Mouse (Mus musculus): ENCODE data around the gene Tmem41a.
"Not testable (repeated sequence)": the region's sequence is repeated elsewhere in the genome, so short reads cannot be mapped to it uniquely, and the experiment has no call there.

Gene Tmem41a

DNA sequence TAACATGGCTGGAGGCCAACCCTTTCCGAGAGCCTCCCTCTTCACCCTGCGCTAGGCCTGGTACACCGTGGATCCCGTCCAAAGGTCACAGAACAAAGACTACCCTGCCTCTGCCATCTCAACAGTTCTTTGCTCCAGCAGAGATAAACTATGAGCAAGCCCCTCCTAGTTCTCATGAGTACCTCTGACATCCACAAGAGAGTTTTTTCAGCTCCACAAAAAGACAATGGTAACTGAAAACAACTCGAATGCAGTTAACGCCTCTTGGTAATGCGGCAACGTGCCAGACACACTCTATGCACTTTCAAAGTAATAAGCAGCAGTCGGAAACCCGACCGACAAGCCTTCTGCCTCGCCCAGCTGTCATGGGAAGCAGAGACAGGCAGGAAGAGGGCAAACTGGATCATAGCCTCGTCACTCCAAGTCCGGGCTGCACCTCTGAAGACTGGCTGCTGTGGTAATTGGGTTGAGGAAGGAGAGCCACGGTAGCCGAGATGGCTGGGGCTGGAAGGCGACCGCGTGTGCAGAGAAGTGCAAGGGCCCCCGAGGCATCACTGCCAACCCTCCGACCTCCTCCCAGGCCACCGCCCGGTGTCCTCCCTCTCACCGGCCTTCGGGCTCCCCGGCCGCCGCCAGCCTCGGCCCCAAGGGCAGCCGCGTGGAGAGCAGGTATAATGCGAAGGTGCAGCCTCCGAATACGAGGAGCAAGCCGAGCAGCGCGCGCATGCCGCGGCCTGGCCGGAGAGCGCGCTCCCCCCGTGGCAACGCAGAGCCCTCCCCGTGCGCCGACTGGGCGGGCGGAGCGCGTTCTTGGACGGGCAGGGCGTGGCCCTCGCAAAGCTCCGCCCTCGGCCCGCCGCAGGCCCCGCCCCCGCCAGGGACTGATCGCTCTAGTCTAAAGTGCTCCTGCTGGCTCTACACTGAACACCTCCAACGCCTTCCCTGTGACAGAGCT, at the start of gene Tmem41a:
Gene Tmem41a (minus strand): TSS at position 792 of the 955 bp plus-strand sequence.
- peak; percentile 80 for DNase-seq

DNA sequence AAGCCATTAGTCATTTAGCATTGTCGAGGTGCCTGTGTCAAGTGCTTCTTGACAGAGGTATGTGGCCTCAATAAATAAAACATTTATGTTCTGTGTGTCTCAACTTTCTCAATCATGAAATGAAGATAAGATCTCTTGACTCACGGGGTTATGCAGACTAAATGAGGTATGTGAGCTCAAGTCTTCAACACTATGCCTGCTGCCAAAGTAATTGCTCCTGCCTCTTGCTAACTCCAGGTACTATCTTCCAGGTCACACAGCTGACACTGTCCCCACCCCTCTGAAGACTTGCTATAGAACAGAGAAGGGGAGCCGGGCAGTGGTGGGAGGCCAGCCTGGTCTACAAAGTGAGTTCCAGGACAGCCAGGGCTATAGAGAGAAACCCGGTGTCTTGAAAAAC, 49.0 kb upstream of the Tmem41a start:
- DNase-seq, result no peak

DNA sequence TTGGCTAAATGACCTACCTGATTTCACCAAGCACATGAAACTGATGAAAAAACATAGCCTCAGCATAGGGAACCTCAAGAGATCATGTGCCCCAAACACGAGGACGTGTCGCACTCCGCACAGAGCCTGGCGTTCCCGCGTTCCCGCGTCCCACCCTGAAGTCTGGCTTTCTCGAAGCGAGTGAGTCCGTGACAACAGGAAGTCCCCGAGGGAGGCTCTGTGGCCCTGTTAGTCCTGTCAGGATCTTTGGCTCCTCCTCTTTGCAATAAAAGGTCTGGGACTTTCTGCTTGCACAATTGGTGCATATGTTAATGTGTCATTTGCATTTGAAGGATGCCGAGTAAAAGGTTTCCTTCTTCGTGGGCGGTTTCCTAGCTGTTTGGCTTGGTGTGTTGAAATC, 48.0 kb upstream of the Tmem41a start, which contains the start of gene Liph:
Gene Liph (minus strand): TSS at position 360 of the 400 bp plus-strand sequence.
- DNase-seq, result peak in 1 of 2 experiments; percentile 4

DNA sequence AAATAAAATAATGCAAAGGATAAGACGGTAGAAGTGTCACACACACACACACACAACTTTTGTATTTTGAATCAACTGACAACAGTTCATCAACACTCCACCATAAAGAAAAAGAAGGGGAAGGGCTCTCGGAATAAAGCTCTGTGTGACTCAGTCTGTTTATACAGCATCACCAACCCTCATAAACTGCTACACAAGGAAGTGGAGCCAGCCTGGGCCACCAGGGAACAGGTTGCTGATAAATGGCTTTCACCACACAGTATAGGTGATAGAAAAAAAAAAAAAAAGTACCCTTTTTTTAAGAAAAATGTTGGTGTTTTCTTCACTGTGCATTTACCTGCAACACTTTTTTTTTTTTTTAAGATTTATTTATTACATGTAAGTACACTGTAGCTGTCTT, 44.4 kb upstream of the Tmem41a start:
- DNase-seq, result no peak

DNA sequence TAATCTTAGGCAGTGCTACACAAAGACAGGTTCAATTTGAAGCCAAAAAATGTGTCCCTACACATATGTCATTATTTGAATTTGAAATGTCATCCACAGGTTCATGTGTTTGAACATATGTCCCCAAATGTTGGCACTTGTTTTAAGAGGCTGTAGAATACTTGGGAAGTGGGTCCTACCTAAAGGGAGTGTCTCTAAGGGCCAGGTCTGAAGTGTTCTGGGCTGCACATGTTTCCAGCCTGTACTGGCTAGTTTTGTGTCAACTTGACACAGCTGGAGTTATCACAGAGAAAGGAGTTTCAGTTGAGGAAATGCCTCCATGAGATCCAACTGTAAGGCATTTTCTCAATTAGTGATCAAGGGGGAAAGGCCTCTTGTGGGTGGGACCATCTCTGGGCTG, 43.5 kb upstream of the Tmem41a start:
- DNase-seq, result not testable (repeated sequence)

DNA sequence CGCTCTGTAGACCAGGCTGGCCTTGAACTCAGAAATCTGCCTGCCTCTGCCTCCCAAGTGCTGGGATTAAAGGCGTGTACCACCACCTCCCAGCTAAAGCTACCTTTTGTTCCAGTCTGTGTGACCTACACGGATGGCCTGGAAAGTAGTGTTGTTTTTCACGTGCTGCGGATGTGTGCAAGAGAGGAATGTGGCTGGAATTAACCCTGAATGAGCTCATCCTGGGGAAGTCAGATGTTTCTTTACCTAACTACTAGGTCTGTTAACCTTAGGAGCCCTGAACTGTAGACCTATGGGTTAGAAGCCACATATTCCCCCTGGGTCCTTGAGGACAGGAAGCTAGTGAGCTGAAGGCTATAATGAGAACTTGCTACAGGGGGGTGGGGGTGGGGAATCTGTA, 40.6 kb upstream of the Tmem41a start:
- DNase-seq, result no peak

DNA sequence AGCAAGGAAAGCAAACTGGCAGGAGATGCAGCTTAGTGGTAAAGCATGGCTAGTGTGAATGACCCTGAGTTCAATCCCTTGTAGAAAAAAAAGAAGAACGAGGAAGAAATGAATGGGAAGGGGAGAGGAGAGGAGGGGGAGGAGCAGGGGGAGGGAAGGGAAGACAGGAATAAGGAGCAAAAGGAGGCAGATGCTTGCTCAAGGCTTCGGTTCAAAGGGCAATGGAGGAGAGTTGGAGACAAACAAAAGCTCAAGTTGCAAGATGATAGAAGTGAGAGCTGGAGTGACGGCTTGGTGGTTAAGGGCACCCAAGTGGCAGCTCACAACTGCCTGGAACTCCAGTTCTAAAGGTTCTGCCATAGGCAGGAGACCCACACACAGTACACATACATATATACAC, 38.8 kb upstream of the Tmem41a start:
- DNase-seq, result no peak

DNA sequence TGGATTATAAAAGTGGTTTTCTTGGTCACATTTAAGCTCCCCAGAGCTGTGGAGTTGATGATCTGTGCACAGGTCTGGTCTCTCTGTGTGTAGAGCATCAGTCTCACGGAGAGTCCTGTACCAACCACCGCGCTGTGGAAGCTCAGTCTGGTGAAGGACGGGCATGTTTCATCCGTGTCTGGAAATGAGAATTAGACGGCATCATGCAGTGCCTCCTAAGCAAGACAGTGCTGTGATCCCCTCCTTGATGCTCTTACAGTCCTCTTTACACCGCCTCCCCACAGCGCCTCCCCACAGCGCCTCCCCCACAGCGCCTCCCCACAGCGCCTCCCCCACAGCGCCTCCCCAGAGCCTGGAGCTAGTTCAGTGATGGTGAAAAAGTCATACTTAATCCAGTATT, 36.7 kb upstream of the Tmem41a start:
- no peak for DNase-seq

DNA sequence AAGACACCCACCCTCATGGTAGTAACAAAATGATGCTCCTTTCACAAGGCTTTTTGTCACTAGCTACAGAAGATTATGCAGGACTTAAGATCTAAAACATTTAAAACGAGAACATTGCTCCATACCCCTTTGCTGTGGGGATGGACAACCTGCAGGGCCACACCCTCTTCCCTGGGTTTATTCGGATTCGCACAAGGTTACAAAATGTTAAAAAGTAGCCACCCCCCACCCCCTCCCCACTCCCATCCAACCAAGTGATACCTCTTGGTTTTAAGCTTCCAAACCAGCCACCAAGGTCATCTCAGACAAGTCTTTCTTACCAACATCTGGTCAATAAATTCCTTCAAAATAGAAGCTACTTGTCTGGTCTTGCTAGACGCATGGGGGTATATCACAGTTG, 36.2 kb upstream of the Tmem41a start:
- no peak for DNase-seq

DNA sequence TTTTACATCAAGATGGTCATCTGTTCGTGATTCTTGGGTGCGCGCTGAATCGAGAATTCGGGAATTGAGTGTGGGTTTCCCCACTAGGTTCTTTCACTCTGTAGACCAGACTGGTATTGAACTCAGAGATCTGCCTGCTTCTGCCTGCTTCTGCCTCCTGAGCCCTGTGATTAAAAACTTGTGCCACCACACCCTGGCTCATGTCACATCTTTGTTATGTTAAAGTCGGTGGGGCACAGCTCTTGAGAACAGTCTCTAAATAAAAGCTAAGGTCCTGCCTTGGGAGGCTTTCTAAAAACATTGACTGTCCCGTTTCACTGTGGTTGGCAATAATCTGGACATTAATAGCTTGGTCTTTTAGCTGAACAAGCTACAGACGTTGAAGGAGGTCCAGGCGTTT, 35.8 kb upstream of the Tmem41a start:
- DNase-seq, result no peak

DNA sequence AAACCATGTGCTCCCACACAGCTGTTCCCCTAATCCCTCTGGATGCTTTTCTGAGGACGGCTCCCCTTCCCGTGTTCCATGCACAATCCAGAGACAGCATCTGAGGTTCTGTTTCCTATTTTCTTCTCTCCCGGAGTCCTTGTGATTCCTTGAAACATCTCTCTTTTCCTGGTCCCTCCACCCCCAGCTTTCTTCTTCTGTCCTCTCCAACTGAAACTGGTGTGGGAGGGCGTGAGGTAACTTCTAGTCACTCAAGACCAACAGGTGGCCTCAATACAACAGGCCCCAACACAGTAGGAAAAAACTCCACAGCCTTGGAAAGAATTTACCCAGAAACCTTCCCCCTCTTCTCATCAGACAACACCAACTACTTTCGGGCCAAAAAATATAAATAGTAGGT, 30.0 kb upstream of the Tmem41a start:
- DNase-seq, result no peak

DNA sequence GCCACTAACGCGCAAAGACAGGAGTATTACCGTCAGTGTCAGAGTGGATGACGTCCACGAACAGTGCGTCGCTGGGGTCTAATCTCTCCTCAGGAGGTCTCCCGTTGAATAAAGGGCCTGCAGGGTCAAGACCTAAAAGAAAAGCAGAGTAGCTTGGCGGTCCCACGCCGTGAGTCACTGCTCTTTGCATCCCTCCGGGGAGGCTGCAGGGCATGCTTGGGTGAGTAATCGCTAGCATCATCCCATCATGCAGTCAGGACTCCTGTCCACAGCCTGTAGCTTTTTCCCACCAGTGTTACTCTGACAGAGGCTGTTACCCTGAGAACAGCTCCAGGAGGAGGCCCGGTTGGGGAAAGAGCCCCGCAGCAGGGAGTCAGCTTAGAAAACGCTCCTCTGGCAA, 28.9 kb upstream of the Tmem41a start:
- no peak for DNase-seq

DNA sequence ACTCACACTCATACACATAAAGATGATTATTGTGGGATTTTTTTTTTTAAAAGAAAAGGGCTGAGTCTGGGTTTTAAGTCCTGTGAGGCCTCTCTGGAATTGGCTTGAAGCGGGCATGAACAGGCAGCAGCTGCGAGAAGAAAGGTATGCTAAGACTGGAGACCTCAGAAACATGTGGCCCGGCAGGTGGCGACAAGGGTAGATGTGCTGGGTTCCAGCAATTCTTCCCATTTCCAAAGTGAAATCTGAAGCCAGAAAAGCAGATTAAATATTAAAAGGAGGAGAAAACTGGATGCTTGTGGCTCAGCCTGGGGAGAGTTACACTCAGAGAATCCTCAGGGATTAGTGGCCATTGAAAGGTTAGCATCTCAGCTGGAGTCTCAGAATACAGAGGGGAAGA, 24.1 kb upstream of the Tmem41a start:
- no peak for DNase-seq

DNA sequence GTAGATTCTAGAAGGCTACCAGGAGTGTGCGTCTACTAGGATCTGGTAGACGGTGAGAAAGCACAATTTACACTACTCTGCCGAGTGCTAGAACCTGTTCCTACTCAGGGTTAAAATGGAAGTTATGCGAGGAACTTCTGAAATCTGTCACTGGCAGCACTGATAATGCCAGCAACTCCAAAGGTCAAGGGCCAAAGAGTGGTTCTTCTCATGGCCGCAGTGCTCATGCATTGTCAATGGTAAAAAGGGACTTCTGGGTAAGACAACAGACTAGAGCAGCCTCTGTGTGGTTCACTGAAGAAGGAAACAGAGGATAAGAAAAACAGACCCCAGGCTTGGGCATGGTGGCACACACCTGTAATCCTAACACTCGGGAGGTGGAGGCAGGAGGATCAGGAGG, 23.2 kb upstream of the Tmem41a start:
- DNase-seq, result no peak

DNA sequence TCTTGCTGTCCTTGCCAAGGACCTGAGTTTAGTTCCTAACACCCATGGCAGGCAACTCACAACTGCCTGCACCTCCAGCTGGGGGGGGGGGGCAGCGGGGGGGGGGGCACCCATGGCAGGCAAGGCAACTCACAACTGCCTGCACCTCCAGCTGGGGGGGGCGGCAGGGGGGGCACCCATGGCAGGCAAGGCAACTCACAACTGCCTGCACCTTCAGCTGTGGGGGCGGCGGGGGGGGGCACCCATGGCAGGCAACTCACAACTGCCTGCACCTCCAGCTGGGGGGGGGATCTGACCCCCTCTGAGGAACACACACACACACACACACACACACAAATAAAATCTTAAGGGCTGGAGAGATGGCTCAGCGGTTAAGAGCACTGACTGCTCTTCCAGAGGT, 22.5 kb upstream of the Tmem41a start:
- DNase-seq, result no peak

DNA sequence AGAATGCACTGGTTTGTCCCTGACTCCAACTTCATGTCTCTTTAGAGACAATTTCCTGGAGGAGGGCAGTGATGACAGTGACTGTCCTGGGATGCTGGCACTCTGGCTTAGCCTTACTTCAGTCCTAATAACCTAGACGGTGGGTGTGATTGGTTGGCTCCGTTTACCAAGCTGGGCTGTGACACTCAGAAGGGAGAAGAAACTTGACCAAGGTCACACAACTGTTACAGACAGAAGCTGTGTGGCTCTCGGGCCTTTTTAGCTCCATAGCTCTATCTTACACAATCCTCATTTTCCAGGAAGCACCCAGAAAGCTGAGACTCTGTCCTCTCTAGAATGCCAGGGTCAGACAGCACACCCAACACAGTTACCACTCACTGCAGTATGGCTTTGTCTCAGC, 18.2 kb upstream of the Tmem41a start:
- DNase-seq, result no peak

DNA sequence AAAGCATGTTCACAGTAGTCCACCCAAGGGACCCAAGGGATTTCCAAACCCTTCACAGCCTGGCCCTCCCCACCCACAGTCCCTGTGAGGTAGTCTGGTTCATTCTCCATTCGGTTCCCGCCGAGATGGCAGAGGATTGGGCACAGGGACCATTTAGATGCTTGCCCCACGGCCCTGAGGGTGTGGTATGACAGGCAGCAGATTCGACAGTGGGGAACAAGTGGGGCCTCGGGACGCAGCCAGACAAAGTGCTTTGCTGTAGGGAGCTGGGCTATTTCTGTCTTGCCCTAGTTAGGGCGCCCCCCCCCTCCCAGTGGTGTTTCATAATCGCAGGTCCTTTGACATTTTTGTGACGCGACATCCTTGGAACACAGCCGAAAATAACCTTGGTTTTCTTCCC, 8.2 kb upstream of the Tmem41a start:
- no peak for DNase-seq

DNA sequence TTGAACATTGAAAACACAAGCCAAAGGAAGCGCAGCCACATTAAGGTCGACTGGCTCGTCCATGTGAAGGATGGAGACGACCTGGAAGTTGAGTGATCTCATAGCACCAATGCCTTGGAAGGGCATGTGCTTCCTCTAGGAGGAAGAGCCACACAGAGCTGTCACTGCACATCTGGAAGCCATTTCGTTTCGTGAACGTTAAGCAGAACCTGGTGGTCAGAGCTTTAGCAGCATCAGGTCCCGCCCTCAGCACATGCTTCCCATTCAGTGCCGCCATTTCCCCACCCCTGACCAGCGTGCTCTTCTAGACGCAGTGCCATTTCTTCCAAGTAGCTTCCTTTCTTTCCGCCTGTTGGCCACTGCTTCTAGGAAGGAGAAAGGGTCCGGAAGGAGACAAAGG, 18.9 kb downstream of the Tmem41a start:
- no peak for DNase-seq

DNA sequence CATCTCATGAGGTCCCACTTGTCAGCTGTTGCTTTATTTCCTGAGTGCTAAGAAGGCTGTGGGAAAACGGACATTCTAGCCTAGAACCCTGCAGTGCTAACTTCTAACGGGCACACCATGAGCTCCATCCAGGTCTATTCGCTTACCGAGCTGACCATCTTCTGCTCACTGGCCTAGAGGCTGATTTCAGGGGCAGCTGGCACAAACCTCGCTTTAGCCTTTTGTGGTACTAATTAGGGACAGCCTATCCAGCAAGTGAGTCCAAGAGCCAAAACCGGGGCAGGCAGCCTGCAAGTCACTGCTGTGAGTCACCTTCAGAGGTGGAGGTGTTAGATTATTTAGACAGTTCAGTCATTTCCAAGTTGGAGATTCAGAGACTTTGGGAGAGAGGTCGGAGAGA, 30.7 kb downstream of the Tmem41a start:
- DNase-seq, result no peak

DNA sequence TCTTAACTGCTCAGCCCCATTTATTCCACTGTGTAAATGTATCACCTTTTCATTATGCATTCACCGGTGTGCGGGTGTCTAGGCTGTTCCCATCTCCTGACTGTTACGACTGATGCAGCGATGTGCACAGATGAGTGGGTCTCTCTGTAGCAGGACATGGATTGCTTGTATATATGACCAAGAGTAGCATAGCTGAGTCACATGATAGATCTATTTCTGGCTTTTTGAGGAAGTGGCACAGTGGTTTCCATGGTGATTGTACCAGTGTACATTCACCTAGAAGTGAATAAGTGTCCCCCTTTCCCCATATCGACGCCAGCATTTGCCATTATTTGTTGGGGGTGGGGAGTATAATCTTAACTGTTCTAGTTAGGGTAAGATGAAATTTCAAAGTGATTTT, 34.0 kb downstream of the Tmem41a start:
- DNase-seq, result no peak

DNA sequence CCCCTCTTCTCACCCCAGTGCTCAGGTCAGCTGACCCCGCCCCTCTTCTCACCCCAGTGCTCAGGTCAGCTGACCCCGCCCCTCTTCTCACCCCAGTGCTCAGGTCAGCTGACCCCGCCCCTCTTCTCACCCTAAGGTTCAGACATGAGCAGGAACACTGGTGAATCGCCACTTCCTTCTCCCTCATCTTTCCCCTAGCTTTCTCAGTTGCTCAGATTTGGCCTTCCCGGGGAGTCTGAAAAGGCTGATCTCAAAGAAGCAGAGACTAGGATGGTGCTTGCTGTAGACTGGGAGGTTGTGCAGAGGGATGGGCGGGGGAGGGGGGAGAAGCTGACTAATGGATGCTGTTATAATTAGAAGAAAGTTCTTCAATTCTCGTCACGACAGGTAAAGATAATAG, 38.4 kb downstream of the Tmem41a start:
- not testable (repeated sequence) for DNase-seq

DNA sequence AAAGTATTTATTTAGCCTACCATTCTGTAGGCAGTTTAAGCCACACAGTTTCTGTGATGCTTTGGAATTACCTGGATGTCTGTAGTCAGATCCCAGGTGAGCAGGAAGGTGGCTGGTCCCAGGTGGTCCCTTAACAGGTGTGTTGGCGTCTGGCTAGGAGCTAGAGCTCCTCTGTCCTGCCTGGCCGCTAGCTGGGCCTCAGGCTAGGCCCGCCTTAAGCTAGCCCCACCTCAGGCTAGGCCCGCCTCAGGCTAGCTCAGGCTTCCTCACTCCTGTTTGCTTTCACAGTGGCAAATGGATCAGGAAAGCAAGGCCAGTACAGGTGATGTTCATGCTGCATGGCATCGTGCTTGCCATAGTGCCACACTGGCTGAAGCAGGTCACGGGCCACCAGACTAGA, 40.5 kb downstream of the Tmem41a start:
- DNase-seq, result no peak

DNA sequence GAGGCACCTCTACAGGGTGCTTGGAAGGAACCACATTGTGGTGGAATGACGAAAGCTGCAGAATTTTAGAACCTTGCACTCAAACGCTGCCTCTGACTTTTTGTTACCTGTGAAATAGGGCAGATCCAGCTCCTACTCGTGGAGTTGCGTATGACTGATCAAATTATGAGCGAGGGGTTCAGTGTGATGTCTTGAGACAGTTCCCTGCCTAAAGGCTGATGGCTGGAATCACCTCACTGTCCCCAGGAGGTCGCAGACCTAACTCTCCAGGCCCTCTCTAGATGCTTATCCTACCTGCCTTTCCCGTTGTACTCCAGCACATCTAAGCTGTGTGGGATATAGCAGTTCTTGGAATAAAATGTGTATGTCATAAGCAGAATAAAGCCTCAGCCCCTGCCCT, 41.4 kb downstream of the Tmem41a start:
- no peak for DNase-seq

DNA sequence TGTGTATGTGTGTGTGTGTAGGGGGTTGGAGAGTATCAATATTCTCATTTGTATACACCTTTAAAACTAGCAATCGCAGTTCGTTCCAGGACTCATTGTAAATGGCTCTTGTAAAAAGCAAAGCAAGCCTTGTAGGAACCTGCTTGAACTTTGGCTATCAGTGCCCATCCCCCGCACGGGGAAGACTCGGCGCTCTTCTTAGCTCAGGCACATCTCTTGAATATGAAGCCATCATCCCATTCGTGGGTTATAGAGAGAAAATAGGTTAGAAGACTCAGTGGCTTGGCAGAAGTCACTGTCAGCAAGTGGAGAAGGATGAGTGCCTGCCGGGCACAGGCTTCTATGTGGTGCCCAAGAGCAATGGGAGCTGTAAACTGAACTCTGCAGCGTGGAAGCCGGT, 42.7 kb downstream of the Tmem41a start:
- no peak for DNase-seq

DNA sequence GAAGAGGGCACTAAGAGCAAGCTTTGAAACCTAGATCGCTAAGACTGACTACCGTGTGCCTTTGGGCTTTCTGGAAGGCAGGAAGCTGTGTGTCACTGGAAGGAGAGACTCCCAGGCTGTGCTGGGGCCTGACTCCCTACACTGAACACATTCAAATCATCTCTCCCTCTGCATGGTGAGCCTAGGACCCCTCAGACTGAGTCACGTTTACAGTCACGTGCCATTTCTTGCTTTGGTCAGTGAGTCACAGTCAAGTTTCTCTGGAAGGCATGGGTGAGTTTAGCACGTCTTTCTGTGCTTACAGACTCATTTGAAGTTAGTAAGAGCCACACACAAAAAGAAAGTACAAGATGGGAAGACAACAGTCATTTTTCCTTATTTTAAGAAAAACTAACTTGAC, 46.1 kb downstream of the Tmem41a start:
- no peak for DNase-seq

All from thymus, adult 18-20 months (tissue).